Mouse (Mus musculus): ENCODE results near the gene Orai2. TPM values are rescaled to one million over a fixed set of nuclear protein-coding genes. Genes with fewer than 3 reads are reported as not detected.
"Not testable (repeated sequence)": the region's sequence is repeated elsewhere in the genome, so short reads cannot be mapped to it uniquely, and the experiment has no call there.

Orai2 gene
- total RNA-seq, 2 experiments from 2014 or later, result 5.1 to 6.6 TPM

GRCm38 (mm10) chr5:136173606-136174463 is 3.3 kb upstream of the Orai2 start:
- peak; percentile 67 for DNase-seq

GRCm38 (mm10) chr5:136172939-136173338 is 2.4 kb upstream of the Orai2 start:
- no peak for DNase-seq

GRCm38 (mm10) chr5:136171363-136172341 is 1.1 kb upstream of the Orai2 start:
- no peak for DNase-seq

GRCm38 (mm10) chr5:136169626-136170511 is 644 bp downstream of the Orai2 start:
- peak; percentile 40 for DNase-seq

- no peak for DNase-seq
Measured at GRCm38 (mm10) chr5:136168071-136168470, 2.4 kb downstream of the Orai2 start.

GRCm38 (mm10) chr5:136167296-136167695 is 3.2 kb downstream of the Orai2 start:
- DNase-seq, result no peak

GRCm38 (mm10) chr5:136165246-136165645 is 5.3 kb downstream of the Orai2 start:
- DNase-seq, result no peak

- no peak for DNase-seq
Measured at GRCm38 (mm10) chr5:136163807-136164474, 6.6 kb downstream of the Orai2 start.

- DNase-seq, result not testable (repeated sequence)
Measured at GRCm38 (mm10) chr5:136160084-136160483, 10.4 kb downstream of the Orai2 start.

GRCm38 (mm10) chr5:136155399-136155798 is 15.1 kb downstream of the Orai2 start:
- no peak for DNase-seq

- DNase-seq, result no peak
Measured at GRCm38 (mm10) chr5:136152365-136152764, 18.1 kb downstream of the Orai2 start.

GRCm38 (mm10) chr5:136149134-136149576 is 21.4 kb downstream of the Orai2 start:
- DNase-seq, result not testable (repeated sequence)

GRCm38 (mm10) chr5:136147704-136148103 is 22.8 kb downstream of the Orai2 start:
- DNase-seq, result no peak

- DNase-seq, result no peak
Measured at GRCm38 (mm10) chr5:136146936-136147335, 23.6 kb downstream of the Orai2 start.

GRCm38 (mm10) chr5:136144606-136145430 is 25.7 kb downstream of the Orai2 start:
- DNase-seq, result no peak

GRCm38 (mm10) chr5:136143161-136143755 is 27.3 kb downstream of the Orai2 start:
- peak; percentile 24 for DNase-seq

GRCm38 (mm10) chr5:136142746-136143145 is 27.8 kb downstream of the Orai2 start:
- no peak for DNase-seq

- DNase-seq, result no peak
Measured at GRCm38 (mm10) chr5:136140057-136140482, 30.4 kb downstream of the Orai2 start.

GRCm38 (mm10) chr5:136139393-136139792 is 31.1 kb downstream of the Orai2 start:
- DNase-seq, result no peak
